Mouse (Mus musculus) midbrain, embryonic 16.5 days (tissue): ENCODE data around the gene Zfp819. TPM values are rescaled to one million over a fixed set of nuclear protein-coding genes. Genes with fewer than 3 reads are reported as not detected.

ENCODE experiments used
- ATAC-seq: fragments of 200-750 bp; cut with Nextera tagmentation; 2 replicates; pipeline ENCODE4 v1.8.0; 2017; ENCODE audit warnings: moderate TSS enrichment
- H3K27ac ChIP-seq: fragments of 300-500 bp; sonication (generic); 2 replicates; pipeline ENCODE4 v1.5.1; 2014; ENCODE audit warnings: mild to moderate bottlenecking, low read length, mixed read lengths
- H3K27me3 ChIP-seq: fragments of 300-500 bp; sonication (generic); 2 replicates; pipeline ENCODE4 v1.6.1; 2014; ENCODE audit warnings: low read depth, low read length, mixed read lengths; ENCODE audit not compliant: control insufficient read depth, insufficient read depth
- H3K36me3 ChIP-seq: fragments of 300-500 bp; sonication (generic); 2 replicates; pipeline ENCODE4 v1.6.1; 2014; ENCODE audit warnings: mild to moderate bottlenecking, low read length, moderate library complexity, mixed read lengths; ENCODE audit not compliant: control insufficient read depth, insufficient read depth
- H3K4me1 ChIP-seq: fragments of 300-500 bp; sonication (generic); 2 replicates; pipeline ENCODE4 v1.6.1; 2014; ENCODE audit warnings: mild to moderate bottlenecking, low read length, mixed read lengths; ENCODE audit not compliant: control insufficient read depth, insufficient read depth
- H3K4me2 ChIP-seq: fragments of 300-500 bp; sonication (generic); 2 replicates; pipeline ENCODE4 v1.6.1; 2014; ENCODE audit warnings: mild to moderate bottlenecking, low read length, mixed read lengths
- H3K4me3 ChIP-seq: fragments of 300-500 bp; sonication (generic); 2 replicates; pipeline ENCODE4 v1.5.1; 2014; ENCODE audit warnings: low read depth, mild to moderate bottlenecking, low read length, moderate library complexity, mixed read lengths
- H3K9ac ChIP-seq: fragments of 300-500 bp; sonication (generic); 2 replicates; pipeline ENCODE4 v1.6.1; 2014; ENCODE audit warnings: low read depth, low read length, mixed read lengths
- H3K9me3 ChIP-seq: fragments of 300-500 bp; sonication (generic); replicated peaks from 2 replicates; pipeline ENCODE4 v1.6.1; 2014; ENCODE audit warnings: mild to moderate bottlenecking, low read length, mixed read lengths; ENCODE audit not compliant: control insufficient read depth, poor library complexity, severe bottlenecking
- WGBS: fragments of 180-500 bp; shearing (Covaris S2); extraction: QIAGEN DNeasy Blood & Tissue Kit; methylation state at CpG from one replicate; pipeline ENCODE4 v1.1.7; 2014; 5-methylcytosine and 5-hydroxymethylcytosine counted together
- polyA plus RNA-seq: library from polyadenylated mRNA; unstranded; fragments of >200 nt; fragmentation: Nextera tagmentation; extraction: Ambion mirVana; gene quantifications from 2 replicates; pipeline ENCODE4 v1.2.1, GENCODE M21; 2015

Gene Zfp819
- polyA plus RNA-seq, 1 experiment from 2014 or later, result 0.55 TPM

- ATAC-seq, result no peak
- WGBS, result 77% methylated on average over 4 of the region's 4 CpGs
- H3K36me3 ChIP-seq, result no peaks in the 10 kb centered on the region
Measured at GRCm38 (mm10) chr7:43633940-43634339, 27.0 kb downstream of the Zfp819 start.

GRCm38 (mm10) chr7:43634500-43634899 lies 27.5 kb downstream of the Zfp819 start, which contains the start of gene Ceacam18:
Ceacam18 (plus strand) TSS chr7:43634707.
- no peaks in the 10 kb centered on the region for H3K36me3 ChIP-seq
- H3K27me3 ChIP-seq, result no peaks in the 10 kb centered on the region
- no peak within 1 kb of the TSS for H3K4me2 ChIP-seq
- H3K9ac ChIP-seq, result no peak within 1 kb of the TSS
- no peak within 1 kb of the TSS for H3K27ac ChIP-seq
- 74% methylated on average over 6 of the region's 6 CpGs for WGBS
- ATAC-seq, result no peak
- H3K4me3 ChIP-seq, result no peak within 1 kb of the TSS
- no peaks in the 10 kb centered on the region for H3K4me1 ChIP-seq
- no peaks in the 10 kb centered on the region for H3K9me3 ChIP-seq

More at GRCm38 (mm10) chr7:43633940-43634339, 27.0 kb downstream of the Zfp819 start:
- H3K9ac ChIP-seq, result no peak overlapping the region
- H3K4me3 ChIP-seq, result no peak overlapping the region
- H3K9me3 ChIP-seq, result no peaks in the 10 kb centered on the region
- H3K27me3 ChIP-seq, result no peaks in the 10 kb centered on the region
- no peak overlapping the region for H3K4me2 ChIP-seq
- no peaks in the 10 kb centered on the region for H3K4me1 ChIP-seq
- no peak overlapping the region for H3K27ac ChIP-seq

- H3K4me1 ChIP-seq, result no peaks in the 10 kb centered on the region
- no peaks in the 10 kb centered on the region for H3K9me3 ChIP-seq
- H3K4me3 ChIP-seq, result no peak overlapping the region
- no peak overlapping the region for H3K9ac ChIP-seq
- no peak for ATAC-seq
- H3K36me3 ChIP-seq, result no peaks in the 10 kb centered on the region
- no peak overlapping the region for H3K4me2 ChIP-seq
- 74% methylated on average over 2 of the region's 2 CpGs for WGBS
- H3K27ac ChIP-seq, result no peak overlapping the region
- no peaks in the 10 kb centered on the region for H3K27me3 ChIP-seq
Measured at GRCm38 (mm10) chr7:43636194-43636593, 29.2 kb downstream of the Zfp819 start.

- Histone ChIP-seq H3K4me1 (no peaks in the 10 kb centered on the region), H3K4me3 (no peak overlapping the region), H3K27ac (no peak overlapping the region), H3K4me2 (no peak overlapping the region), H3K27me3 (no peaks in the 10 kb centered on the region), H3K9me3 (no peaks in the 10 kb centered on the region), H3K9ac (no peak overlapping the region), H3K36me3 (no peaks in the 10 kb centered on the region)
- no peak for ATAC-seq
- WGBS, result 41% methylated on average over 1 of the region's 1 CpGs
Measured at GRCm38 (mm10) chr7:43637118-43637517, 30.1 kb downstream of the Zfp819 start.

- no peak for ATAC-seq
- H3K4me2 ChIP-seq, result no peak overlapping the region
- WGBS, result 83% methylated on average over 5 of the region's 5 CpGs
- H3K36me3 ChIP-seq, result no peaks in the 10 kb centered on the region
- no peaks in the 10 kb centered on the region for H3K9me3 ChIP-seq
- no peaks in the 10 kb centered on the region for H3K27me3 ChIP-seq
- no peak overlapping the region for H3K4me3 ChIP-seq
- H3K9ac ChIP-seq, result no peak overlapping the region
- H3K4me1 ChIP-seq, result no peaks in the 10 kb centered on the region
- H3K27ac ChIP-seq, result no peak overlapping the region
Measured at GRCm38 (mm10) chr7:43642587-43642986, 35.6 kb downstream of the Zfp819 start.

GRCm38 (mm10) chr7:43643046-43643652 lies 36.2 kb downstream of the Zfp819 start:
- H3K27ac ChIP-seq, result no peak overlapping the region
- no peak overlapping the region for H3K4me2 ChIP-seq
- H3K4me3 ChIP-seq, result no peak overlapping the region
- WGBS, result 80% methylated on average over 17 of the region's 17 CpGs
- H3K9me3 ChIP-seq, result no peaks in the 10 kb centered on the region
- H3K27me3 ChIP-seq, result no peaks in the 10 kb centered on the region
- H3K9ac ChIP-seq, result no peak overlapping the region
- ATAC-seq, result no peak
- no peaks in the 10 kb centered on the region for H3K4me1 ChIP-seq
- H3K36me3 ChIP-seq, result no peaks in the 10 kb centered on the region

GRCm38 (mm10) chr7:43652683-43653082 lies 45.7 kb downstream of the Zfp819 start:
- no peaks in the 10 kb centered on the region for H3K9me3 ChIP-seq
- no peak overlapping the region for H3K27ac ChIP-seq
- H3K36me3 ChIP-seq, result no peaks in the 10 kb centered on the region
- no peaks in the 10 kb centered on the region for H3K27me3 ChIP-seq
- H3K9ac ChIP-seq, result no peak overlapping the region
- no peak for ATAC-seq
- 88% methylated on average over 6 of the region's 6 CpGs for WGBS
- H3K4me2 ChIP-seq, result no peak overlapping the region
- H3K4me1 ChIP-seq, result no peaks in the 10 kb centered on the region
- no peak overlapping the region for H3K4me3 ChIP-seq

GRCm38 (mm10) chr7:43654519-43654918 lies 47.5 kb downstream of the Zfp819 start:
- Histone ChIP-seq H3K27me3 (no peaks in the 10 kb centered on the region), H3K4me2 (no peak overlapping the region), H3K4me3 (no peak overlapping the region), H3K9ac (no peak overlapping the region), H3K9me3 (no peaks in the 10 kb centered on the region), H3K27ac (no peak overlapping the region), H3K36me3 (no peaks in the 10 kb centered on the region), H3K4me1 (no peaks in the 10 kb centered on the region)
- WGBS, result 87% methylated on average over 3 of the region's 3 CpGs
- no peak for ATAC-seq

GRCm38 (mm10) chr7:43656232-43656631 lies 49.3 kb downstream of the Zfp819 start:
- Histone ChIP-seq H3K4me2 (no peak overlapping the region), H3K27ac (no peak overlapping the region), H3K4me1 (no peaks in the 10 kb centered on the region), H3K9ac (no peak overlapping the region), H3K36me3 (no peaks in the 10 kb centered on the region), H3K27me3 (no peaks in the 10 kb centered on the region), H3K4me3 (no peak overlapping the region), H3K9me3 (no peaks in the 10 kb centered on the region)
- no peak for ATAC-seq
- 78% methylated on average over 6 of the region's 6 CpGs for WGBS
